ENCODE assay signal across 13 mouse cellular contexts in genomic region chr2:6097113-6097716, GRCm38 (mm10). TPM values are rescaled to one million over a fixed set of nuclear protein-coding genes. Genes with fewer than 3 reads are reported as not detected.
A peak's percentile ranks its signal among the peaks of the same experiment; 100 is the strongest.
DNase-seq lines count a peak whose midpoint lies in the region; ATAC-seq and TF ChIP-seq lines count a peak whose summit lies in the region.
"Had no signal": no experiment of that assay in that cellular context is flagged by ENCODE, and none has a peak within 500 bp of the region (broad histone marks: within the 10 kb centered on the region; RNA-seq: fewer than 3 reads in every experiment).

No protein-coding gene starts in this region.

- no peaks in the 10 kb centered on the region for H3K9me3 ChIP-seq in heart, embryonic 10.5 days
- no peaks in the 10 kb centered on the region for H3K9me3 ChIP-seq in embryonic facial prominence, embryonic 15.5 days (replicated peaks)
- H3K9me3 ChIP-seq: G1E; liver, embryonic 13.5 days; neural tube, embryonic 15.5 days had no signal

- no peak overlapping the region for H3ac ChIP-seq in myocyte (ENCODE audit: control insufficient read depth, insufficient read length)

- no peak for DNase-seq in heart, embryonic 10.5 days (ENCODE audit: low spot score)
- no peak for DNase-seq in heart, postnatal 25 days (ENCODE audit: low spot score)
- DNase-seq in 3T3-L1 (ENCODE audit: low read depth, low spot score) = peak; percentile 34
- no peak for DNase-seq in cerebellum, adult 9-11 months
- DNase-seq in urinary bladder, postnatal 36 days (ENCODE audit: low spot score in 2 of 2) = no peak
- no peak for DNase-seq in right cerebral cortex, postnatal 25 days
- DNase-seq: cerebellum, adult 11-12 months; kidney, adult 8-10 months; liver, embryonic 13.5 days had no signal

- intact Hi-C loops in heart, postnatal 25 days (cut with DNase I) = no loop called here

- no peaks in the 10 kb centered on the region for H3K79me2 ChIP-seq in myocyte (ENCODE audit: control insufficient read depth, insufficient read depth)

- WGBS in heart, embryonic 10.5 days = 49% methylated on average over 7 of the region's 7 CpGs
- WGBS in embryonic facial prominence, embryonic 15.5 days = 54% methylated on average over 7 of the region's 7 CpGs

- H3K9ac ChIP-seq in embryonic facial prominence, embryonic 15.5 days = no peak overlapping the region
- H3K9ac ChIP-seq: liver, embryonic 13.5 days; neural tube, embryonic 15.5 days had no signal

- peaks cover 35% of the 10 kb centered on the region for H3K4me1 ChIP-seq in heart, embryonic 10.5 days
- H3K4me1 ChIP-seq in embryonic facial prominence, embryonic 15.5 days = peaks cover 26% of the 10 kb centered on the region

- H3K36me3 ChIP-seq in heart, embryonic 10.5 days = peaks cover 5% of the 10 kb centered on the region
- H3K36me3 ChIP-seq in embryonic facial prominence, embryonic 15.5 days = 0 out of 2 replicates have a peak, but pooled peaks cover 4% of the 10 kb centered on the region
- no peaks in the 10 kb centered on the region for H3K36me3 ChIP-seq in myocyte (ENCODE audit: control insufficient read depth, insufficient read depth)
- H3K36me3 ChIP-seq: G1E; liver, embryonic 13.5 days; neural tube, embryonic 15.5 days had no signal

- H3K27ac ChIP-seq in heart, embryonic 10.5 days = peak overlapping the region; percentile 75
- peak overlapping the region; percentile 59 for H3K27ac ChIP-seq in embryonic facial prominence, embryonic 15.5 days (replicated peaks)
- H3K27ac ChIP-seq: liver, embryonic 13.5 days; neural tube, embryonic 15.5 days had no signal

- 0 out of 2 replicates have a peak, but pooled peaks have one; percentile 32 for ATAC-seq in embryonic facial prominence, embryonic 15.5 days (ENCODE audit: insufficient number of reproducible peaks, low FRiP score, low TSS enrichment, low read depth)

- H3K27me3 ChIP-seq in heart, embryonic 10.5 days (ENCODE audit: insufficient read depth, poor library complexity, severe bottlenecking) = peaks cover 20% of the 10 kb centered on the region; the same call in 1 of the 2 replicates
- H3K27me3 ChIP-seq in embryonic facial prominence, embryonic 15.5 days = peaks cover 8% of the 10 kb centered on the region; the same call in 1 of the 2 replicates
- no peaks in the 10 kb centered on the region for H3K27me3 ChIP-seq in myocyte (ENCODE audit: control insufficient read depth, insufficient read depth, insufficient read length)

- TF ChIP-seq POLR2A in myocyte (IDR thresholded peaks at IDR 0.05; ENCODE audit: insufficient read length, low read depth) = no peak

- H3K4me2 ChIP-seq in embryonic facial prominence, embryonic 15.5 days (replicated peaks) = no peak overlapping the region
- peak overlapping the region; percentile 33 for H3K4me2 ChIP-seq in myocyte (ENCODE audit: low read depth)
- H3K4me2 ChIP-seq: liver, embryonic 13.5 days; neural tube, embryonic 15.5 days had no signal

- no peak overlapping the region for H3K4me3 ChIP-seq in heart, embryonic 10.5 days
- no peak overlapping the region for H3K4me3 ChIP-seq in embryonic facial prominence, embryonic 15.5 days (replicated peaks)
- no peak overlapping the region for H3K4me3 ChIP-seq in myocyte
- H3K4me3 ChIP-seq: liver, embryonic 13.5 days; neural tube, embryonic 15.5 days had no signal

TF ChIP-seq in myocyte, 11 proteins besides CTCF, POLR2A, EP300 and RAD21:
- TF ChIP-seq POLR2AphosphoS2 (IDR thresholded peaks at IDR 0.05; ENCODE audit: insufficient read length, low read depth) (no peak), REST (IDR thresholded peaks at IDR 0.05; ENCODE audit: insufficient read depth, insufficient read length) (no peak), MAX (IDR thresholded peaks at IDR 0.05; ENCODE audit: low read depth) (no peak), E2F4 (IDR thresholded peaks at IDR 0.05; ENCODE audit: insufficient read depth) (no peak), MYOD1 (IDR thresholded peaks at IDR 0.05; ENCODE audit: control insufficient read depth in 1 of 3, insufficient read length in 2 of 3, low read depth in 2 of 3) (peak in 1 of 3 experiments; percentile 45), SRF (IDR thresholded peaks at IDR 0.05; ENCODE audit: control insufficient read depth, insufficient read length, low read depth) (no peak), MYOG (IDR thresholded peaks at IDR 0.05; ENCODE audit: control insufficient read depth in 1 of 3, insufficient read depth in 1 of 3, insufficient read length in 2 of 3, low read depth in 2 of 3) (no peak), USF1 (IDR thresholded peaks at IDR 0.05; ENCODE audit: low read depth) (no peak)
TF ChIP-seq in myocyte: peak in this region for 1.

RNA-seq across cellular contexts. Expression of gene Proser2, which starts 32.8 kb away (rescaled TPM):
- 11.0 and 12.6 TPM in 2 replicates for polyA plus RNA-seq in heart, embryonic 10.5 days (2016; fragmentation: Nextera tagmentation; extraction: Ambion mirVana)
- 10 to 100 TPM; 12.6 to 16.0 TPM for total RNA-seq in heart, postnatal 25 days (2021)
- polyA plus RNA-seq in embryonic facial prominence, embryonic 15.5 days (2015; fragmentation: Nextera tagmentation; extraction: Ambion mirVana) = 19.6 and 23.1 TPM in 2 replicates
- polyA plus RNA-seq in myocyte (2012; fragmentation: generic; extraction: Trizol) = 0.94 TPM
- polyA plus RNA-seq: G1E had no signal
